Mouse (Mus musculus) cerebellum, adult (tissue): ENCODE data around the gene Sh3pxd2a.

Experiments used
- ATAC-seq: cut with Nextera tagmentation; 2 replicates; pipeline ENCODE4 v1.9.2; 2017; ENCODE audit warnings: mild to moderate bottlenecking, moderate library complexity, mixed read lengths; ENCODE audit not compliant: insufficient number of reproducible peaks, low FRiP score, low TSS enrichment

Gene Sh3pxd2a

DNA sequence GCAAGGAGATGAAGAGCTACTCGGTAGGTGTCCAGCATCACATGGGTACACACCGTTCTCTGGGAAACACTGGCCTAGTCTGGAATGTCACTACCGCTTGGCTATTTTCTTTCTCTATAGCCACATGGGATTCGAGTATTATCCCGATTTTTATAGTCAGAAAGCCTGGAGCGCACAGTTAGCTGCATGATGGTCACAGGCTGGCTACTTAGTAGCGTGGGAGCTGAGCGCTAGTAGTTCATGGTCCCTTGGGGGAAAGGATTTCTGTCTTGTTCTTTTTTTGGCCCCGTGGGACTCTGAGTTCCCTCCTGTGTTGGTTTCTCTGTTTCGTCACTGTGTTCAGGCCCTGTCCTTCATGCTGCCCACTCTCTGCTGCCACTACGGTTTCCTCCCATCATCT lies 166.1 kb downstream of the Sh3pxd2a start:
- ATAC-seq = no peak

GRCm38 (mm10) chr19:47292451-47292951 lies 171.7 kb downstream of the Sh3pxd2a start:
- ATAC-seq = peak; percentile 82

GRCm38 (mm10) chr19:47291307-47292080 lies 172.7 kb downstream of the Sh3pxd2a start:
- ATAC-seq = no peak

- no peak for ATAC-seq
Measured at GRCm38 (mm10) chr19:47286886-47287450, 177.2 kb downstream of the Sh3pxd2a start.

- no peak for ATAC-seq
Measured at GRCm38 (mm10) chr19:47285581-47285980, 178.6 kb downstream of the Sh3pxd2a start.

DNA sequence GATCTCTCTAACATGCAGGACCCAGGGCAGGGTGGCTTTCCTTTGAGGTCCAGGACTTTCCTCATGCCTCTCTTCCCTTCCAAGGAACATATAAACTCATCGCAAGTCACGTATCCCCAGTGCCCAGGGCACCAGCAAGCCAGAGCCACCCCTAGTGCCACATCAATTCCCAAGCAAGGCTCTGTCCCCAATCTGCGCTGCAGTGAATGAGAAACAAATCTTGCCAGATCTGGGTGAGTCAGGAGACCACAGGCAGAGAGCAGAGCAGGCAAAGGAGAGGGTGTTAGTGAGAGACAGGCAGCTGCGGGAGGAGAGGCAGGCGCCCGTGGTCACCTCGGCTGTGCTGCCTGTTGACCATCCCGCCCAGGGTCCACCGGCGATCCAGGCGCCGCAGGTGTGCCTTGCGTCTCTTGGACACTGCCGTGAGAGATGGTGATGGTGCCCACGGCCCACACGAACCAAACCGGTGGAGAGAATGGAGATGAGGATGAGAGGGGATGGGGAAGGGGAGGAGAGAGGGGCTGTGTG lies 181.4 kb downstream of the Sh3pxd2a start:
- no peak for ATAC-seq

DNA sequence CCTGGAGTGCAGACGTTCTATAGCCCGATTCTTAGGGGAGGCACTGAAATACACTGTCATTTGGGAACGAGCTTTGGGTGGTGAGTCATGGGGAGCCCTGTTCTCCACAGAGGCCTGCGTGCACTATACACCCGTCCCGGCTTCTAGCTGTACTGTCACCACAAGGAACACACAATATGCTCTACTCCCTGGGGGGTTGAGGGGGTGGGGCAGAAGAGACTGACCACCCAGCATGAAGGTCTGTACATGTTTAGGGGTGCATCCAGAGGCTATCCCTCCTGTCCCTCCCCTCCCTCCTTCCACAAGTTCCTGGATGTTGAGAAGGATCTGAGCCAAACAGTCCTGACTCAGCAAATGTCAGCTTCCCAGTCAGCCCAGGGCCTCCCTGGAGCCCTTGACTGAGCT lies 182.1 kb downstream of the Sh3pxd2a start:
- no peak for ATAC-seq

- no peak for ATAC-seq
Measured at GRCm38 (mm10) chr19:47280894-47281293, 183.3 kb downstream of the Sh3pxd2a start.

DNA sequence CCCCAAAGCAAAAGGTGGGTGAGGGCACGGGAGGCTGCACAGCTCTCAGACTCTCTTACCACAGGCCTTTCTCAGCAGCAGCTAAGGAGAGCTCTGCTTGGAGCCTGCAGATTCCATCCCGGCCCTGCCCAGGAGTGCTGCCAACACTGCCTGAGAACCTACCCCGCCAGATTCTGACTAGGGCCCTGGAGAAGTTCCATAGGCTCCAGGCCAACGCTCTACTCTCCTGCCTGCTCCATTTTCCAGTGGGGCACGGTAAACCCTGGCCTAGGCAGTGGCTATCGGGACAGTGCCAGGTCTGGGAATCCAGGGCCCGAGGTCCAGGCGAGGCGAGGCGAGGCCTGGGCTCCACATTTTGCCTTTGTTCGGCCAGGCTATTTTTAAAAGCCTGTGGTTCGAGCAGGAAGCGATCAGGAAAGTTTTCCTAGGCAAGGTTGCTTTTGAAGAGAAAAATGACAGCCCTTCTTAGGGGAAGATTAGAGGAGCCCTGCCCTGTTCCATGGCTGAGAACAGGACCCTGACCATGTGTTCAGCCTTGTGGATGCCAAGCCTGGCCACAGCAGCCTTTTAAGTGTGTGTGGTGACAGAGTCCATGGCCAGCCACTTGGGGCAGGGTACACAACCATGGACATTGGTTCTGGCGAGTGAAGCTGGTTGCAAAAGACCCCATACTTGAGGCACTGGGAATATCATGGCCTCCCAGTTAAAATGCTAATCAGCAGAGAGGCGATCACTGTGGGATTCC lies 184.2 kb downstream of the Sh3pxd2a start:
- ATAC-seq = peak; percentile 87

- 0 out of 2 replicates have a peak, but pooled peaks have one; percentile 7 for ATAC-seq
Measured at GRCm38 (mm10) chr19:47279372-47279771, 184.8 kb downstream of the Sh3pxd2a start.

GRCm38 (mm10) chr19:47276730-47277129 lies 187.5 kb downstream of the Sh3pxd2a start:
- ATAC-seq = no peak

DNA sequence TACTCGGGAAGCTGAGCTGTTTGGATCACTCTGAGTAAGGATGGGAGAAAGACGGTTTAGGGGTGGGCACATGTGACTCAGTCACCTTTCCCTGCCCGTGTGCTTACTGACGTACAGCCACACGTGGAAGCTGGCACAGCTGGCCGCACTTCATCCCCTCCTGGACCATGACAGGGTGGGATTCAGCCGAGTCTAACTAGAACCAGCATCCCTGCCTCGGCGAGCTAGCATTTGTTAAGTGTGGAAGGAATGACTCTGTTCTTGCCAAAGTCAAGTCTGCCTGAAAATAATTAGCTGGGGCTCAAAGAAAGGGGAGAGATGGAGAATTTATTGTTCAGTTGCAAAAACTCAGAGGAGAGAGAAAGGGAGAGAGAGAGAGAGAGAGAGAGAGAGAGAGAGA lies 193.7 kb downstream of the Sh3pxd2a start:
- no peak for ATAC-seq

DNA sequence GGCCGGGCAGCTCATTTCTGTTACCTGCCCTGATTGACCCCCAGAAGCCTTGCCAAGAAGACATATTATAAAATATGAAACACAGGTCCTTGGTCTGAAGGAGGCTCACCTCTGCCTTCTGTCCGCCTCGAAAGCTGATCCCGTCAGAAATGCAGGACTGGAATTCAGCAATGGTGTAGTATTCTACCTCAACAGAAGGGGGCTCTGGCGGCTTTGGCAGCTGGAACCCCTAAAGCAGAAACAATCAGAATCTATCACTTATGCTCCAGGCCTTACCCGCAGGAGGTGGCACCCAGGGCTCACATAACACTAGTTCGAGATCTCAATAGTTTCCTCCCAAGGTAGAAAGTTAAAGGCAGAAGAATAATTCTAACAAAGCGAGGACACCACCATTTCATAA lies 194.5 kb downstream of the Sh3pxd2a start:
- no peak for ATAC-seq

DNA sequence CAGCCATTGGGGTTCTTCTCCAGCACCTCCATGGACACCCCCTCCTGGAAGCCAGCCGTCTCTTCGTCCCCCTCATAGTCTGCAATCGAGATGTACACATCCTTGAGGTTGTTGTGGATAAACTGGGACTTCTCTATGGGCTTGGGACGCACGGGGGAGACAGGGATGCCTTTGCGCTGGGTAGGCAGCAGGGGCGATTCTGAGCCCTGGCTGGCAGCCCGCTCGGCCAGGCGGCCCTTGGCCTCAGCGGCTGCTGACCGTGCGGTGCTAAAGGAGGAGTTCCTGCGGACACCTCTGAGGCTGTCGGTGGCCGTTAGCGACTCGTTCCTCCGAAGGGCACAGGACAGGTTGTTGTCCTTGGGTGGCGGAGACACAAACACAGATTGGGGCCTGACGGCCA lies 197.1 kb downstream of the Sh3pxd2a start:
- ATAC-seq = no peak

GRCm38 (mm10) chr19:47266070-47266801 lies 198.0 kb downstream of the Sh3pxd2a start:
- ATAC-seq = 0 out of 2 replicates have a peak, but pooled peaks have one; percentile 27

DNA sequence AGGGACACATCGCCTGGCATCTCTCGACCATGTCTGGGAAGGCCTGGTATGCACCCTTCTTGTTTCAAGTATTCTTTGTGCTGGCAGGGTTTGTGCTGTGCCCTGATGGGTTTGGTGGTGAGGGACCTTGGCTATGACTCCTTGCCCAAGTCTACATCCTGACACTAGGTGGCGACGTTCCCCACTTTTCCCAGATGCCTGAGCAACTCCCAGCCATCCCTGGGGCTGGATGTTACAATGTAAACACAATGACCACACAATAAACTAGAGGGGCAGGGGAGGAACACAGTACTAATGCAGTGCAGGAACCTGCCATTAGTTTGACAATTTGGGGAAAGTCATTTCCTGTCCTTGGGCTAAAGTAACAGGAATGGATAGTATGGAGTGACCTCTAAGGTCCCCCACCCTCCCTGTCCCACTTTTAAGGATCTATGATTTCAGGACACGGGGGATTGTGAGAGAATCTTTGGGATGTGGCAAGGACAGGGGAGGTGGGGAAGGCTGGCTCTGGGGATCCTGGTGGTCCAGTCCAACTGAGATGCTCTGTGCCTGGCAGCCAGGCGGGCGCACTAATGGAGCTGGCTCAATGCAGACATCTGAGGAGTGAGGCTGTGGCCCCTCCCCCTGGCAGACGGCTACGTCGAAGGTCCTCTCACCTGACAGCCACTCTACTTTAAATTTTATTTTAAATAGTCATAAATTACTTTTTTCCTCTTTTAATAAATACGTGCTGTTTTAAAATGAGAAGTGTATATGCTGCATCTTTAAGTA lies 199.7 kb downstream of the Sh3pxd2a start:
- peak; percentile 59; the same call in 1 of the 2 replicates for ATAC-seq

GRCm38 (mm10) chr19:47263621-47264020 lies 200.6 kb downstream of the Sh3pxd2a start:
- no peak for ATAC-seq

DNA sequence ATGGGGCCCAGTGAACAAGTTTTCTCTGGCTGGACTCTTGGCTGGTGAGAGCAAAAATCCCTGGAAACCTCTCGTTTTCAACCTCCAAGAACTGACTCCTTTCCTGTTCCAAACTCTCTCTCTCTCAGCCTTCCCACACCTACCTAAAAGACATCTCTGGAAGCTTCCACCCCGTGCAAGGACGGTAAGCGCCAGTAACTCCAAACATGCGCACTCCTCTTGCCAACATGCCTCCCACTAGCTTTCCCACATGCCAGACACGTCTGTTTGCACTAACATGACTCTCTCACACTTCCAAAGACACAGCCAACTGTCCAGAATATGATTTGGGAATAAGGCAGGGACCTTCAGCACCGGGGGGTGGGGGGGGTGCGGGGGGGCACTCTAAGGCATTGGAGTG lies 203.0 kb downstream of the Sh3pxd2a start:
- no peak for ATAC-seq

GRCm38 (mm10) chr19:47259581-47259980 lies 204.6 kb downstream of the Sh3pxd2a start:
- ATAC-seq = no peak
